ENCODE assay signal across 8 mouse cellular contexts in genomic region chr12:87470263-87471136, GRCm38 (mm10). TPM values are rescaled to one million over a fixed set of nuclear protein-coding genes. Genes with fewer than 3 reads are reported as not detected.
DNase-seq lines count a peak whose midpoint lies in the region; ATAC-seq and TF ChIP-seq lines count a peak whose summit lies in the region.

No protein-coding gene starts in this region.

- peaks cover 13% of the 10 kb centered on the region for H3K36me3 ChIP-seq in kidney, postnatal 0 days (ENCODE audit: insufficient read depth, low read length)
- H3K36me3 ChIP-seq in hindbrain, embryonic 14.5 days (replicated peaks; ENCODE audit: control insufficient read depth, insufficient read depth) = peaks cover 21% of the 10 kb centered on the region
- H3K36me3 ChIP-seq in midbrain, embryonic 15.5 days (replicated peaks) = peaks cover 10% of the 10 kb centered on the region; the same call in 1 of the 2 replicates

- ATAC-seq in kidney, postnatal 0 days (replicated peaks; ENCODE audit: low FRiP score, low read depth) = no peak
- no peak for ATAC-seq in hindbrain, embryonic 14.5 days (ENCODE audit: low FRiP score)
- no peak for ATAC-seq in midbrain, embryonic 15.5 days (replicated peaks)

- no peaks in the 10 kb centered on the region for H3K27me3 ChIP-seq in kidney, postnatal 0 days (ENCODE audit: insufficient read depth, low read length)
- H3K27me3 ChIP-seq in hindbrain, embryonic 14.5 days (ENCODE audit: control insufficient read depth, insufficient read depth, low read length) = no peaks in the 10 kb centered on the region
- H3K27me3 ChIP-seq in midbrain, embryonic 15.5 days (replicated peaks) = no peaks in the 10 kb centered on the region

- no peak for DNase-seq in kidney, postnatal 0 days (ENCODE audit: low spot score)
- DNase-seq in kidney, postnatal 4 days = no peak
- peak; percentile 16 for DNase-seq in adrenal gland, postnatal 10 days
- no peak for DNase-seq in hindbrain, embryonic 14.5 days (ENCODE audit: low spot score)
- no peak for DNase-seq in thymus, postnatal 0 days (ENCODE audit: low spot score)
- DNase-seq in gastrocnemius, postnatal 4 days (ENCODE audit: low spot score in 2 of 2) = no peak
- DNase-seq in right cerebral cortex, adult 18-20 months = no peak

- no peak overlapping the region for H3K27ac ChIP-seq in kidney, postnatal 0 days
- no peak overlapping the region for H3K27ac ChIP-seq in hindbrain, embryonic 14.5 days
- no peak overlapping the region for H3K27ac ChIP-seq in midbrain, embryonic 15.5 days

- H3K9ac ChIP-seq in kidney, postnatal 0 days (ENCODE audit: low read depth, low read length) = no peak overlapping the region
- H3K9ac ChIP-seq in hindbrain, embryonic 14.5 days = peak overlapping the region; percentile 88
- no peak overlapping the region; the same call in 1 of the 2 replicates for H3K9ac ChIP-seq in midbrain, embryonic 15.5 days

- TF ChIP-seq CTCF in kidney, postnatal 0 days (IDR thresholded peaks at IDR 0.05; ENCODE audit: low read depth) = no peak

- 47% methylated on average over 7 of the region's 7 CpGs for WGBS in kidney, postnatal 0 days
- WGBS in hindbrain, embryonic 14.5 days = 77% methylated on average over 7 of the region's 7 CpGs
- WGBS in midbrain, embryonic 15.5 days = 81% methylated on average over 7 of the region's 7 CpGs

- no peak overlapping the region for H3K4me3 ChIP-seq in kidney, postnatal 0 days (replicated peaks; ENCODE audit: low read depth, low read length)
- H3K4me3 ChIP-seq in hindbrain, embryonic 14.5 days (replicated peaks; ENCODE audit: low read length) = peak overlapping the region; percentile 76
- peak overlapping the region; percentile 74; the same call in 1 of the 2 replicates for H3K4me3 ChIP-seq in midbrain, embryonic 15.5 days

- no peaks in the 10 kb centered on the region for H3K9me3 ChIP-seq in kidney, postnatal 0 days (replicated peaks; ENCODE audit: low read length)
- H3K9me3 ChIP-seq in hindbrain, embryonic 14.5 days (ENCODE audit: control insufficient read depth, low read length) = no peaks in the 10 kb centered on the region
- H3K9me3 ChIP-seq in midbrain, embryonic 15.5 days = no peaks in the 10 kb centered on the region

- peak overlapping the region; percentile 57 for H3K4me2 ChIP-seq in kidney, postnatal 0 days (ENCODE audit: low read length)
- H3K4me2 ChIP-seq in hindbrain, embryonic 14.5 days (replicated peaks) = peak overlapping the region; percentile 77
- peak overlapping the region; percentile 65 for H3K4me2 ChIP-seq in midbrain, embryonic 15.5 days

- H3K4me1 ChIP-seq in kidney, postnatal 0 days (replicated peaks; ENCODE audit: insufficient read depth, low read length) = no peaks in the 10 kb centered on the region
- peaks cover 14% of the 10 kb centered on the region for H3K4me1 ChIP-seq in hindbrain, embryonic 14.5 days (replicated peaks; ENCODE audit: control insufficient read depth, insufficient read depth, low read length)
- H3K4me1 ChIP-seq in midbrain, embryonic 15.5 days = peaks cover 16% of the 10 kb centered on the region

RNA-seq across cellular contexts. Expression of gene Snw1, which starts 1.6 kb away (rescaled TPM):
- 130 and 132 TPM in 2 replicates for polyA plus RNA-seq in kidney, postnatal 0 days (2015; fragmentation: Nextera tagmentation; extraction: Ambion mirVana)
- total RNA-seq in adrenal gland, postnatal 10 days (2021) = 10 to 100 TPM; 58.2 to 61.2 TPM
- 101 and 102 TPM in 2 replicates for polyA plus RNA-seq in hindbrain, embryonic 14.5 days (2014; fragmentation: Nextera tagmentation; extraction: Ambion mirVana)
- 103 and 106 TPM in 2 replicates for polyA plus RNA-seq in midbrain, embryonic 15.5 days (2015; fragmentation: Nextera tagmentation; extraction: Ambion mirVana)
- polyA plus RNA-seq in thymus, postnatal 0 days (2015; fragmentation: Nextera tagmentation; extraction: Ambion mirVana) = 157 and 161 TPM in 2 replicates
- total RNA-seq in gastrocnemius, postnatal 4 days (2021) = 10 to 100 TPM; 55.7 to 61.5 TPM

RNA-seq across cellular contexts. Expression of gene Gm5788, which starts 24.0 kb away (rescaled TPM):
- not detected in 2 replicates for polyA plus RNA-seq in kidney, postnatal 0 days (2015; fragmentation: Nextera tagmentation; extraction: Ambion mirVana)
- total RNA-seq in adrenal gland, postnatal 10 days (2021) = not detected
- polyA plus RNA-seq in hindbrain, embryonic 14.5 days (2014; fragmentation: Nextera tagmentation; extraction: Ambion mirVana) = not detected in 2 replicates
- polyA plus RNA-seq in midbrain, embryonic 15.5 days (2015; fragmentation: Nextera tagmentation; extraction: Ambion mirVana) = not detected in 2 replicates
- polyA plus RNA-seq in thymus, postnatal 0 days (2015; fragmentation: Nextera tagmentation; extraction: Ambion mirVana) = not detected in 2 replicates
- not detected for total RNA-seq in gastrocnemius, postnatal 4 days (2021)

RNA-seq across cellular contexts. Expression of gene Alkbh1, which starts 26.7 kb away (rescaled TPM):
- 24.1 and 27.7 TPM in 2 replicates for polyA plus RNA-seq in kidney, postnatal 0 days (2015; fragmentation: Nextera tagmentation; extraction: Ambion mirVana)
- 10 to 100 TPM; 23.9 to 24.3 TPM for total RNA-seq in adrenal gland, postnatal 10 days (2021)
- 28.7 and 36.3 TPM in 2 replicates for polyA plus RNA-seq in hindbrain, embryonic 14.5 days (2014; fragmentation: Nextera tagmentation; extraction: Ambion mirVana)
- 39.0 and 47.3 TPM in 2 replicates for polyA plus RNA-seq in midbrain, embryonic 15.5 days (2015; fragmentation: Nextera tagmentation; extraction: Ambion mirVana)
- 29.8 and 46.3 TPM in 2 replicates for polyA plus RNA-seq in thymus, postnatal 0 days (2015; fragmentation: Nextera tagmentation; extraction: Ambion mirVana)
- 10 to 100 TPM; 16.2 to 16.5 TPM for total RNA-seq in gastrocnemius, postnatal 4 days (2021)

RNA-seq across cellular contexts. Expression of gene Slirp, which starts 26.8 kb away (rescaled TPM):
- polyA plus RNA-seq in kidney, postnatal 0 days (2015; fragmentation: Nextera tagmentation; extraction: Ambion mirVana) = 289 and 348 TPM in 2 replicates
- 100 to 1,000 TPM; 186 to 195 TPM for total RNA-seq in adrenal gland, postnatal 10 days (2021)
- polyA plus RNA-seq in hindbrain, embryonic 14.5 days (2014; fragmentation: Nextera tagmentation; extraction: Ambion mirVana) = 195 and 248 TPM in 2 replicates
- 222 and 229 TPM in 2 replicates for polyA plus RNA-seq in midbrain, embryonic 15.5 days (2015; fragmentation: Nextera tagmentation; extraction: Ambion mirVana)
- 278 and 300 TPM in 2 replicates for polyA plus RNA-seq in thymus, postnatal 0 days (2015; fragmentation: Nextera tagmentation; extraction: Ambion mirVana)
- total RNA-seq in gastrocnemius, postnatal 4 days (2021) = 100 to 1,000 TPM; 164 to 167 TPM

RNA-seq across cellular contexts. Expression of gene Gm8300, which starts 43.6 kb away (rescaled TPM):
- polyA plus RNA-seq in kidney, postnatal 0 days (2015; fragmentation: Nextera tagmentation; extraction: Ambion mirVana) = not detected in 2 replicates
- not detected for total RNA-seq in adrenal gland, postnatal 10 days (2021)
- not detected in 2 replicates for polyA plus RNA-seq in hindbrain, embryonic 14.5 days (2014; fragmentation: Nextera tagmentation; extraction: Ambion mirVana)
- not detected in 2 replicates for polyA plus RNA-seq in midbrain, embryonic 15.5 days (2015; fragmentation: Nextera tagmentation; extraction: Ambion mirVana)
- polyA plus RNA-seq in thymus, postnatal 0 days (2015; fragmentation: Nextera tagmentation; extraction: Ambion mirVana) = not detected in 2 replicates
- total RNA-seq in gastrocnemius, postnatal 4 days (2021) = not detected
